Mouse (Mus musculus) stomach, postnatal 0 days (tissue): ENCODE results near the gene Nfe2l1. TPM values are rescaled to one million over a fixed set of nuclear protein-coding genes. Genes with fewer than 3 reads are reported as not detected.

Experiments
- ATAC-seq: fragments of 200-750 bp; cut with Nextera tagmentation; 2 replicates; pipeline ENCODE4 v1.8.0; 2017; ENCODE audit not compliant: low FRiP score, low TSS enrichment
- DNase-seq: peaks from one replicate; pipeline ENCODE4 v3.0.0-alpha.2; 2016; ENCODE audit warnings: low spot score
- H3K27ac ChIP-seq: fragments of 300-500 bp; sonication (generic); replicated peaks from 2 replicates; pipeline ENCODE4 v1.5.1; 2014; ENCODE audit warnings: mild to moderate bottlenecking, control low read depth
- H3K27me3 ChIP-seq: fragments of 300-500 bp; sonication (generic); 2 replicates; pipeline ENCODE4 v1.6.1; 2014; ENCODE audit warnings: low read length; ENCODE audit not compliant: control insufficient read depth, insufficient read depth
- H3K36me3 ChIP-seq: fragments of 300-500 bp; sonication (generic); 2 replicates; pipeline ENCODE4 v1.6.1; 2014; ENCODE audit warnings: low read length, mixed read lengths; ENCODE audit not compliant: control insufficient read depth, insufficient read depth
- H3K4me1 ChIP-seq: fragments of 300-500 bp; sonication (generic); replicated peaks from 2 replicates; pipeline ENCODE4 v1.6.1; 2014; ENCODE audit warnings: antibody characterized with exemption; ENCODE audit not compliant: control insufficient read depth, insufficient read depth
- H3K4me2 ChIP-seq: fragments of 300-500 bp; sonication (generic); replicated peaks from 2 replicates; pipeline ENCODE4 v1.6.1; 2014; ENCODE audit warnings: low read depth, mild to moderate bottlenecking, control low read depth, moderate library complexity
- H3K4me3 ChIP-seq: fragments of 300-500 bp; sonication (generic); 2 replicates; pipeline ENCODE4 v1.5.1; 2014; ENCODE audit warnings: low read depth, low read length, control low read depth
- H3K9ac ChIP-seq: fragments of 300-500 bp; sonication (generic); 2 replicates; pipeline ENCODE4 v1.6.1; 2014; ENCODE audit warnings: mild to moderate bottlenecking, low read length, control low read depth, mixed read lengths
- H3K9me3 ChIP-seq: fragments of 300-500 bp; sonication (generic); 2 replicates; pipeline ENCODE4 v1.6.1; 2016; ENCODE audit warnings: low read length; ENCODE audit not compliant: control insufficient read depth
- CTCF ChIP-seq: IDR thresholded peaks from 2 replicates; pipeline ENCODE4 v1.5.1; 2016; ENCODE audit warnings: antibody characterized with exemption, low read depth, mild to moderate bottlenecking, moderate library complexity
- EP300 ChIP-seq: optimal IDR thresholded peaks from 2 replicates; pipeline ENCODE3; 2016; ENCODE audit warnings: antibody characterized with exemption
- WGBS: fragments of 180-500 bp; shearing (Covaris S2); extraction: QIAGEN DNeasy Blood & Tissue Kit; methylation state at CpG from one replicate; pipeline ENCODE4 v1.1.7; 2014; 5-methylcytosine and 5-hydroxymethylcytosine counted together
- polyA plus RNA-seq: library from polyadenylated mRNA; unstranded; fragments of >200 nt; fragmentation: Nextera tagmentation; extraction: Ambion mirVana; gene quantifications from 2 replicates; pipeline ENCODE4 v1.2.1, GENCODE M21; 2015

The Nfe2l1 gene
- polyA plus RNA-seq, 1 experiment from 2014 or later: 35.6 TPM

DNA sequence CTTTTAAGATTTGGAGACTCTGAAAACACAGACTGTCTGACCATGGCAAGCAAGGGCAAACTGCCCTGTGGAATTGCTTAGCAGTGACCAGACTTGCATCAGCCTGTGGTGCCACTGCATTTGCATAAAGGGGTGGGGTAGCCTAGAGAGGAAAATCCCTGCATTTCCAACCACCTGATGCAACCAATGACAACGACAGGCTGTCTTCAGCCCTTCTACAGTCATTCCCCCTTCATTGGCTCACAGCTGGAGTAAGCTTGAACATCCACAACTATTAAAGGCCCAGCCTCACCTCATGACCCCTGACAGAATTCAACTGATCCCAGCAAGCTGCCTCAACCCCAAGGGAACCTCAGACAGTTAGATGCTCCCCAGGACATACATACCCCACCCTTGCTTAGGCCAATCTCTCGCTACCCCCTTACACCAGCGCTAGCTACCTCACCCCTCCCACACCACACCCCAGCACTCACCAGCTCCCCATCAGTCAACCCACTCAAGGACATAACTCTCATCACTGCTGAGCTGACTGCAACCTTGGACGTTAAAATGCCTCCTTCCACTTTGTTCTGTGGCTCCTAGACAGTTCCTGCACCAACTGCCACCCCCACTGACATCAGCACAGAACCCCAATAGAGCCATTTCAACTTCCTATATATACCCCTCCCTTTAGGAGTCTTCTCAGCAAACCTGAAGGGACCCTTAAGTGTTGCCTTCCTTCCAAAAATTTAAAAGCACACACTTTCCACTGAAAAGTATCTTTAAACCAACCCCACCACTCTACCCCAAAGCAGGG lies 6.9 kb downstream of the Nfe2l1 start:
- peak; percentile 26 for DNase-seq
- Histone ChIP-seq H3K9me3 (no peaks in the 10 kb centered on the region), H3K36me3 (peaks cover 32% of the 10 kb centered on the region), H3K27ac (0 out of 2 replicates have a peak overlapping the region, but pooled peaks have one; percentile 45), H3K4me2 (peak overlapping the region; percentile 72), H3K9ac (peak overlapping the region; percentile 52; the same call in 1 of the 2 replicates), H3K4me3 (no peak overlapping the region), H3K27me3 (no peaks in the 10 kb centered on the region), H3K4me1 (peaks cover 22% of the 10 kb centered on the region)
- peak; percentile 33; the same call in 1 of the 2 replicates for ATAC-seq
- no peak for TF ChIP-seq EP300
- TF ChIP-seq CTCF: no peak
- WGBS: 37% methylated on average over 4 of the region's 4 CpGs

DNA sequence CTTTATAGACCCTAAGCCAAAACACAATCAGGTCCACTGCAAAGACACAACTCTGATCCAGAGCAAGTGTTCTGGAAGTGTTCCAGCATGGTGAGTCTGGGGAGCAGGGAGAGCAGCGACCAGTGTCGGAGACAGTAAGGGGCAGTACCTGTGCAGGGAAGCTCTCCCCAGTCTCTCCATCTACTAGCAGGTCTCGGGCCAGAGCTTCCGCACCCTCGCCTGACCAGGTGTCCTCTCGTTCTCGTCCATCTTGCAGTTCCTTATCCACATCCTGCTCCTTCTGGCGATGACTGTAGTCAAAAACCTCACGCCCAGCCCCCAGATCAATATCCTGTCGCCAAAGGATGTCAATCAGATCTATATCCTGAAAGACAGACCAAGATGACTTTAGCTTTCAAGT lies 7.8 kb downstream of the Nfe2l1 start:
- Histone ChIP-seq H3K4me2 (no peak overlapping the region), H3K4me3 (no peak overlapping the region), H3K9me3 (no peaks in the 10 kb centered on the region), H3K27ac (no peak overlapping the region), H3K27me3 (no peaks in the 10 kb centered on the region), H3K4me1 (peaks cover 15% of the 10 kb centered on the region), H3K36me3 (peaks cover 34% of the 10 kb centered on the region), H3K9ac (no peak overlapping the region)
- DNase-seq: no peak
- TF ChIP-seq CTCF: no peak
- TF ChIP-seq EP300: no peak
- 88% methylated on average over 10 of the region's 10 CpGs for WGBS
- ATAC-seq: no peak

DNA sequence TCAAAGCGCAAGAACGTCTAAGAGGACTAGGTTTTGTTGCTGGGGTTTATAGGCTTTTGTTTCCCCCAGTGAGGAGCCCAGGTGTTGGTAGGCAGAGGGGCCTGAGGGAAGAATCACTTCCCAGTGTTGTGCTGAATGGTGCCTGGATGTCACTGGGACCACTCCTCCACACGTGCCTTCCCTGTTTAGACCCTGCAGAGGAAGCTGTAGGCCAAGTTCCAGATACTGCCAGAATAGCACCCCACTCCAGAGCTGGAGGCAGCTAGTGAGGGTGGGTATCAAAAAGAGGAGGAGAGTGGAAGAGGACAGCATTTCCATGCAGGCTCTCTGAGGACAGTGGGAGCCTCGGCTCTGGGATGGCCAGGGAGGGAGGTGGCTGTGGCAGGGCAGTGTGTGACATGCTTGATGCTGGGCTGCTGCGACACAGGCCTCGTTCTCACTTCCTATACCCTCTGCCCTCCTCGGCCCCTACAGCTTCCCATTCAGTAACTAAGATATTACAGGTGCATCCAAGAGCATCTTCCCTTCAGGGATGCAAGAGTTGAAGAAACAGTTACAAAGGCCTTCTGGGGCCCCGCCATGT lies 11.5 kb downstream of the Nfe2l1 start:
- H3K36me3 ChIP-seq: peaks cover 38% of the 10 kb centered on the region
- TF ChIP-seq CTCF (no peak), EP300 (no peak)
- H3K27ac ChIP-seq: no peak overlapping the region
- no peak overlapping the region for H3K4me2 ChIP-seq
- no peak overlapping the region for H3K4me3 ChIP-seq
- 86% methylated on average over 8 of the region's 8 CpGs for WGBS
- H3K4me1 ChIP-seq: no peaks in the 10 kb centered on the region
- no peak for DNase-seq
- no peaks in the 10 kb centered on the region for H3K9me3 ChIP-seq
- H3K9ac ChIP-seq: no peak overlapping the region
- ATAC-seq: no peak
- no peaks in the 10 kb centered on the region for H3K27me3 ChIP-seq

DNA sequence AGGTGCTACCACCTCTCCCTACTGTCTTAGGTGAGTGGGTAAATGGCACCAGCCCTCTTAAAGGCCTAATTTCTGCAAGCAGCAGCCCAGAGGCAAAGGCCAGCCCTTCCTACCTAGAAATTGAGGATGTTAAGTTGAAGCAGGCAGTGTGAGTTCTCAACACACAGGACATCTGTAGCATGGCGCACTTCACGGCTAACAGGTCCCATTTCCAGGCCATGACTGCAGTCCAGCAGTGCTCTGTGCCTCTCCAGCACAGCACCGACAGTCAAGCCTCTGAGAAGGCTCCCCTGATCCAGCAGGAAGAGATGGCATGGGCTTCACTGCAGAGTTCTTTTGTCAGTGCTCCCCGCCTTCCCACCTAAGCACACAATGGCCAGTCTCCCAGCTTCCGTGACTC lies 12.8 kb downstream of the Nfe2l1 start:
- TF ChIP-seq CTCF (no peak), EP300 (no peak)
- H3K9ac ChIP-seq: no peak overlapping the region

DNA sequence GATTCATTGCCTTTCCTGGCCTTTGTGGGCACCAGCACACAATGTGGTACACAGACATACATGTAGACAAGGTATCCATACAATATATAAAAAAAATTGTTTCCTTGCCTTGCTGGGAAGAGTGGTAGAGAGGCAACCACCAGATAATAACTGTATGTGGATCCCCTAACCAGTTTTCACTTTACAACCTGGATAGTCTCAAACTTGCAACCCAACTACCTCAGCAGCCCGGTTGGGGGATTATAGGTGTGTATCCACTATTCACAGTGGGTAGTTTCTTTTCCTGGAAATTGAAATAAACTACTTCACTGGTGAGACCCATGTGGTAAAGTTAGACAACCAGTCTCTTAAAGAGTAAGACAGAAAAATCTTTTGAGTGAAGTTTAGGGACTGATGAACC lies 13.3 kb downstream of the Nfe2l1 start:
- peaks cover 35% of the 10 kb centered on the region for H3K36me3 ChIP-seq

More for the DNA sequence above, 12.8 kb downstream of the Nfe2l1 start:
- DNase-seq (no peak), ATAC-seq (no peak)
- Histone ChIP-seq H3K36me3 (peaks cover 38% of the 10 kb centered on the region), H3K4me1 (no peaks in the 10 kb centered on the region), H3K9me3 (no peaks in the 10 kb centered on the region), H3K4me3 (no peak overlapping the region), H3K27me3 (no peaks in the 10 kb centered on the region), H3K4me2 (no peak overlapping the region), H3K27ac (no peak overlapping the region)
- WGBS: 65% methylated on average over 5 of the region's 5 CpGs

DNA sequence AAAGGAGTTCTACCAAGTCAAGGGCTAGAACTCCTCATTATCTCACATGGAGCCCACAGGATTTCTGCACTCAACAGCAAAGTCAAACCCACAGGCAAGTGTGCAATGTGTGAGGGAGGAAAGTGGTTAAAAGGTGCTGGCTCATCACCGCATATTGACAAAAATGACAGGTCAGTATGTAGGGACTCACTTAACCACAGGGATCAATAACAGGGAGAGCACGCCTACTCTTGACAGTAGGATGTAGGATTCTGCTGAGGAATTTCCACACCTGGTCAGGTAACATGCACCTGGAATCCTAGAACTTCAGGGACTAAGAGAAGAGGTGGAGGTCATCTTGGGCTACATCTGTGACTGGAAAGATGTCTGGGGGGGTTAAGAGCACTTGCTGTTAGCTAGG lies 13.9 kb downstream of the Nfe2l1 start:
- Histone ChIP-seq H3K4me3 (no peak overlapping the region), H3K27me3 (no peaks in the 10 kb centered on the region), H3K36me3 (peaks cover 29% of the 10 kb centered on the region), H3K9ac (no peak overlapping the region), H3K9me3 (no peaks in the 10 kb centered on the region), H3K27ac (no peak overlapping the region), H3K4me1 (no peaks in the 10 kb centered on the region), H3K4me2 (no peak overlapping the region)
- ATAC-seq (no peak), DNase-seq (no peak)
- no peak for TF ChIP-seq EP300
- no peak for TF ChIP-seq CTCF
- 93% methylated on average over 2 of the region's 2 CpGs for WGBS

More for the DNA sequence above, 13.3 kb downstream of the Nfe2l1 start:
- Histone ChIP-seq H3K4me1 (no peaks in the 10 kb centered on the region), H3K4me2 (no peak overlapping the region), H3K9ac (no peak overlapping the region), H3K9me3 (no peaks in the 10 kb centered on the region), H3K4me3 (no peak overlapping the region), H3K27ac (no peak overlapping the region), H3K27me3 (no peaks in the 10 kb centered on the region)
- ATAC-seq (no peak), DNase-seq (no peak)
- TF ChIP-seq EP300: no peak
- no peak for TF ChIP-seq CTCF
- WGBS: 88% methylated on average over 1 of the region's 1 CpGs
